Mouse (Mus musculus): ENCODE measurements around the gene Rxfp1.
"Not testable (repeated sequence)": the region's sequence is repeated elsewhere in the genome, so short reads cannot be mapped to it uniquely, and the experiment has no call there.

The Rxfp1 gene

DNA sequence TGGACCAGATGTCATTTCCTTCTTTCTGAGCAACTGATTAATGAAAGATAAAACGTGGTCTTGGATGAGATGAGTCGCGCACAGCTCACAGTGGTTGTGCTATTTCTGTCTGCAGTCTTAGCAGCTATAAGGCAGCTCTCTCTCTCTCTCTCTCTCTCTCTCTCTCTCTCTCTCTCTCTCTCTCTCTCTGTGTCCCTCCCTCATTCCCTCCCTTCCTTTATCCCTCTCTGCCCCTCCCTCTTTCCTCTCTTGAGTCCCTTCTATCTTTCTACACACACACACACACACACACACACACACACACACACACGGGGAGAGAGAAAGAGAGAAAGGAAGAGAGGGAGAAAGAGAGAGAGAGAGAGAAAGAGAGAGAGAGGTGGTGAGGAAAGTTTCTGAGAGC is at the start of gene Rxfp1:
Gene Rxfp1 (minus strand): TSS at position 101 of the 400 bp plus-strand sequence.
- no peak for DNase-seq (ENCODE audit: low spot score)

- peak; percentile 37 for DNase-seq (ENCODE audit: low spot score)
Observed at GRCm38 (mm10) chr3:79784362-79784736, 46.7 kb upstream of the Rxfp1 start.

- DNase-seq (ENCODE audit: low spot score), result peak; percentile 52
Observed at GRCm38 (mm10) chr3:79783630-79784361, 46.1 kb upstream of the Rxfp1 start.

DNA sequence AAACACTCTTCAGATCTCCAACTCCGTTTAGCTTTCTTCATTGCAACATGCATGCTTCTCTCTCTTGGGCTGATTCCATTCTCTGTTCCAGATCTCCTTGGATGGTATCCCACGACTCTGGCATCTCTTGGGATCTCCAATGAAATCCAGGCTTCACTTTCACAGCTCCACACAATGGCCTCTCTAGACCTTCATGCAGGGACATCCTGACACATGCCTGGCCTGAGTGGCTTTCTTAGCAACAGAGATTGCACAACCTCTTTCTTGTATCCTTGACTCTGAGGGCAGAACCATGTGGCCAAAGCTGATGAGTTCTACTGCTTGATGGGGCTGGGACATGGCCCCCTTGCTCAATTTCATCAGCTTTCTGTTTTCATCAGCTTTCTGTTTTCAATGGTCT is 35.0 kb upstream of the Rxfp1 start:
- no peak for DNase-seq (ENCODE audit: low spot score)

GRCm38 (mm10) chr3:79753736-79754135 is 16.1 kb upstream of the Rxfp1 start:
- DNase-seq (ENCODE audit: low spot score), result no peak

DNA sequence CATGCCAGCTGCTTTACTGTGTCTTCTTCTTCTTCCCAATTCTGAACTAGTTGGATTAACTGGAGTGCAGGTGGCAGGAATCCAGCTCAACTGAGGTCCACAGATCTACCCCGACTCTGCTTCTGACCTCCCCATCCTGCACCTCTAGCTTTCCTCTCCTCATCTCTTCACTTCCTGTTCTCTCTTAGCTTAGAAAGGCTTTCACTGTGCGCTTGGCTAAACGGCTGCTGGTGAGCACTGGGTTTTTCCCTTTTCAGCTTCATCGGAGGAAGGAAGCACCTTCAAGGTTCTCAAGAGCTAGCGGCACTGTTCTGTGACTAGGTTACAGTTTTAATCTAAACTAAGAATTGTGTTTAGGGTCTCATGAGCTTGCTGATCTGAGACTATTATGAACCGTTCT is 8.9 kb upstream of the Rxfp1 start:
- no peak for DNase-seq (ENCODE audit: low spot score)

DNA sequence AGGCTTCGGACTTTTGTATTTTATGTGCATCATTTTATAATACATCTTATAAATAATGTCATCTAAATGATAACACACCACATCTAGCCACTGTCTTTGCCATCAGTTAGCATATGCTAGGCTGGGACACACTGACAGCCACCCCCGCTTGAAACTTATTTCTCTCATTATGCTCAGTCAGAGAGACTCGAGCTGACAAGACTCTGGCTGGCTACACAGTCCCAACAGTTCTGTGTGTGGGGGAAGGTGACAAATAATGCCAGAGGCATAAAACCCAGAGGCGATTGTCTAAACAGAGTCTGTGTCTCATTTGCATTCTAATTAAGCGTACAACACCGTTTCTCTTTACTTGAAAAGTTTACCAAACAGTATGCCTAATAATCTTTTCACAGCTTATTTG is 7.4 kb upstream of the Rxfp1 start:
- no peak for DNase-seq (ENCODE audit: low spot score)

- no peak for DNase-seq (ENCODE audit: low spot score)
Observed at GRCm38 (mm10) chr3:79744415-79744814, 6.7 kb upstream of the Rxfp1 start.

GRCm38 (mm10) chr3:79740351-79740750 is 2.7 kb upstream of the Rxfp1 start:
- DNase-seq (ENCODE audit: low spot score), result no peak

GRCm38 (mm10) chr3:79738451-79738850 is 771 bp upstream of the Rxfp1 start:
- no peak for DNase-seq (ENCODE audit: low spot score)

- DNase-seq (ENCODE audit: low spot score), result no peak
Observed at GRCm38 (mm10) chr3:79726506-79727075, 11.1 kb downstream of the Rxfp1 start.

DNA sequence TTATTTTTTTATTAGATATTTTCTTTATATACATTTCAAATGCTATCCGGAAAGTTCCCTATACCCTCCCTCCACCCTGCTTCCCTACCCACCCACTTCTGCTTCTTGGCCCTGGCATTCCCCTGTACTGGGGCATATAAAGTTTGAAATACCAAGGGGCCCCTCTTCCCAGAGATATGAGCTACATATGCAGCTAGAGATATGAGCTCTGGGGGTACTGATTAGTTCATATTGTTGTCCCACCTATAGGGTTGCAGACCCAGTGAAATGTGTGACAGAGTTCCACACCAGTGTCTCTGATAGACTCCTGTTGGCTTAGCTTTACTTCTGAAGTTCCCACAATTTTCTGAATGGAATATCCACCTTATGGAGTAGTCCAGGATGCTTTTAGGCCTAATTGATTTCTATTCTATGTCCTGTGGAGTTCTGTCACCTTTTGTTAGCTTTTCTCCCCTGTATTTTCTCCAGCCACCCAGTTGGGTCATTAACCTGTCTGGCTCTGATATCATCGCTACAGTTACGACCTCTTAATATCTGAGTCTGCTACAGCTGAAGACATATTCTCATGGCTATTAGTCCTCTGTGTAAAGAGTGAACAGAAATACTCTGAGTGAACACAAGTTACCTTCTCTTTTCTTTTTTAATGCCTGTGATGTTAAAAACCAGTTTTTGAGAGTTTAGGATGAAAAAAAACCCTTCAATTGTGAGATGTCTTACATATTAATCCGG is 16.8 kb downstream of the Rxfp1 start:
- no peak for DNase-seq (ENCODE audit: low spot score)

GRCm38 (mm10) chr3:79706436-79706835 is 31.2 kb downstream of the Rxfp1 start:
- DNase-seq (ENCODE audit: low spot score), result no peak

DNA sequence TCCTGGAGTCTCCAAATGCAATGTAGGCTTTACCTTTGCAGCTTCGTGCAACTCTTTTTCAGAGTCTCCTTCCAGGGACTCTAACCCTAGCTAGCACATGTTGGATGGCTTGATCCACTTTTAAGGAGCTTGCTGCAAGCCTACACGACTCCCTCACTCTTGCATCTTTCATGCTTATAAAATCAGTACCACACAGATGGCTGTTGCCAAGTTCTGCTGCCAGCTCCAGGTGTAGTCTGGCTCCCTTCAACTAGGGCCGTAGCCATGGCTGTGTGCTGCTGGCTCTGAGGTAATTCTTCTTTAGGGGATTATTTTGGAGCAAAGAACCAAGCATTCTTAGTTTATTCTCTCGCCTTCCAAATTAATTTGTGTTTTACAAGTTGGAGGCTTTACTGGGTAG is 34.5 kb downstream of the Rxfp1 start:
- DNase-seq (ENCODE audit: low spot score), result no peak

DNA sequence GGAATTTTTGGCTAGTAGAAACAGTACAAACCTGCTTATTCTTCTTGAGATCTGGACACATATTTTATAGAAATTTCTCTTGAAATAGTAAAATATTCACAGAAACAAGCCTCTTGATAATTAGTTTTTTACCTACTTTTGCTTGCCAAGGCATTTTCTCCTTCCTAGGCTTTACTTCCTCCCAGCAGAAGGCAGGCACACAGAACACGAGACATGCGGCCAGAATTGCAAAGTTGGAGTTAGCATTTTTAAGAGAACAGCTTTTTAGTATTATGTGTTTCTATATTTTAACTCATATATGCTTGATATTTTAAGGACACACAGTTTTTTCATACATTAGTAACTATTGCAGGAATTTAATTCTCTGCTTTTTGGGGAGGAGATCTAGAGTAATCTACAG is 45.7 kb downstream of the Rxfp1 start:
- DNase-seq (ENCODE audit: low spot score), result no peak

DNA sequence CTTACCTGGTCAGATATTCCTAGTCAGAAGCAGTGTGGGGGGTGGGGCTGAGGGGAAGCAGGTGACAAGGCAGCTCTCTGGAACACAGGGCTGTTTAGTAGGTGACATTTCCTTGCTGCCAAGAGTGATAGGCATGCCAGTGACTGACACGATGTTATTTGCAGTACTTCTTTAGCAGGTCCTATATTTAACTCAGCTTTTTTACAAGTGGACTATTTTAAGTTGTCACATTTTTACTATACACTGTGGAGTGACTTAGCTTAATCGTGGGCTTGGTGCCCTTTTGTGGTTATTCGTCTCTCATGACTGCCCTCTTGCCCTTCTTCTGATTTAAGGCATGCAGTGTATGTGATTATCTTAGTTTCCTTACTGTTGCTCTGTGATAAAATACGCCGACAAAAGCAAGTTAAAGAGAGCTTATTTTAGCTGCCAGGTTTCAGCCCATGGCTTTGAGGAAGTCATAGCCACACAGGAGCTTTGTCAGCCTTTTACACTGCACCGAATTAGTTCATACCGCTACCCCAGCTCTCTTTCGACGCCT is 47.5 kb downstream of the Rxfp1 start:
- no peak for DNase-seq (ENCODE audit: low spot score)

- not testable (repeated sequence) for DNase-seq (ENCODE audit: low spot score)
Observed at GRCm38 (mm10) chr3:79688101-79688500, 49.6 kb downstream of the Rxfp1 start.

DNA sequence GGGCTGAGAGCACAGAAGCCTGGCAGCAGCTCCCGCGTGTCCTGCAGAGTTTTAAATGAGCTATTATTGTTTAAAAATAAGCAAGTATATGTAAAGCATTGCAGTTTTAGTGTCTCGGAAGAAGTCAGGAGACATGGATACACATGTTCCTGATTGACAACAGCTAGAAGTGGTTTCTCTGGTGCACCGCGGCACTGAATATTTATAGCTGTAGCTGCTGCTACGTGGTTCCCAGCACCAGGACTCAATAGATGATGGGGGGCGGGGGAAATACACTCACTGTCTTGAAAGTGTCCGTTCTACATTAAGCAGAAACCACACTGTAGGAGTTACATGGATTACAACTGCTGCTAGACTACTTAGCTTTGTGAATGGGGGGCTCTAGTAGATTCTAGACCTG is 54.2 kb downstream of the Rxfp1 start:
- DNase-seq (ENCODE audit: low spot score), result no peak

- DNase-seq (ENCODE audit: low spot score), result no peak
Observed at GRCm38 (mm10) chr3:79682351-79683132, 55.1 kb downstream of the Rxfp1 start.

- DNase-seq (ENCODE audit: low spot score), result no peak
Observed at GRCm38 (mm10) chr3:79676411-79676810, 61.3 kb downstream of the Rxfp1 start.

DNA sequence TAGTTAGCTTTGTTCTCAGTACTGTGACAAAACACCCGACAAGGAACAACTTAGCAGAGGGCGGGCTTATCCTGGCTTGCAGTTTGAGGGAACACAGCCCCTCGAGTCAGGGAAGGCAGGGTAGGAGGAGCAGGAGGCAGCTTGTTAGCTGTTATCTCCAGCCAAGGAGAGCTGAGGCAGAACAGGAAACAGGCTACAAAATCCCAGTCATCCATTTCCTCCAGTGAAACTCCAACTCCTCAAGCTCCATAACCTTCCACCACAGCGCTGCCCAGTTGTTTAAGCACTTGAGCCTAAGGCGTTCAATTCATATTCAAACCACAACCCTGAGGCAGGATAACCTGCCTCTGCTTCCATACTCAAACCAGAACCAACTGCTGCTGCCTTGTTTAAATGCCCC is 63.0 kb downstream of the Rxfp1 start:
- no peak for DNase-seq (ENCODE audit: low spot score)

- peak; percentile 87 for DNase-seq (ENCODE audit: low spot score)
Observed at GRCm38 (mm10) chr3:79673082-79673481, 64.6 kb downstream of the Rxfp1 start.
